Mouse (Mus musculus): Measurements from ENCODE around the gene Pip4k2b.
"Not testable (repeated sequence)": the region's sequence is repeated elsewhere in the genome, so short reads cannot be mapped to it uniquely, and the experiment has no call there.

Pip4k2b gene

GRCm38 (mm10) chr11:97714784-97715760 lies 29.4 kb downstream of the Pip4k2b start:
- no peak for DNase-seq (ENCODE audit: low spot score)

- DNase-seq (ENCODE audit: low spot score) = no peak
These were observed 30.1 kb downstream of the Pip4k2b start for GRCm38 (mm10) chr11:97714356-97714755.

GRCm38 (mm10) chr11:97713896-97714295 lies 30.6 kb downstream of the Pip4k2b start:
- DNase-seq (ENCODE audit: low spot score) = no peak

GRCm38 (mm10) chr11:97712286-97712685 lies 32.2 kb downstream of the Pip4k2b start:
- DNase-seq (ENCODE audit: low spot score) = no peak

- no peak for DNase-seq (ENCODE audit: low spot score)
These were observed 33.2 kb downstream of the Pip4k2b start for GRCm38 (mm10) chr11:97711200-97711900.

- DNase-seq (ENCODE audit: low spot score) = not testable (repeated sequence)
These were observed 34.4 kb downstream of the Pip4k2b start for GRCm38 (mm10) chr11:97710067-97710466.

GRCm38 (mm10) chr11:97703039-97703826 lies 41.3 kb downstream of the Pip4k2b start, which contains the start of gene Psmb3:
Psmb3 (plus strand) TSS chr11:97703399.
- peak; percentile 100 for DNase-seq (ENCODE audit: low spot score)

GRCm38 (mm10) chr11:97702393-97702745 lies 42.1 kb downstream of the Pip4k2b start:
- no peak for DNase-seq (ENCODE audit: low spot score)

- no peak for DNase-seq (ENCODE audit: low spot score)
These were observed 42.7 kb downstream of the Pip4k2b start for GRCm38 (mm10) chr11:97701581-97702392.

GRCm38 (mm10) chr11:97700746-97701580 lies 43.5 kb downstream of the Pip4k2b start:
- no peak for DNase-seq (ENCODE audit: low spot score)

- DNase-seq (ENCODE audit: low spot score) = no peak
These were observed 44.3 kb downstream of the Pip4k2b start, which contains the start of gene Pcgf2 for GRCm38 (mm10) chr11:97700003-97700745. Pcgf2 (minus strand) TSS chr11:97700497.

- peak; percentile 86 for DNase-seq (ENCODE audit: low spot score)
These were observed 44.9 kb downstream of the Pip4k2b start for GRCm38 (mm10) chr11:97699626-97700002.

GRCm38 (mm10) chr11:97698741-97699611 lies 45.5 kb downstream of the Pip4k2b start:
- DNase-seq (ENCODE audit: low spot score) = no peak

GRCm38 (mm10) chr11:97697891-97698529 lies 46.5 kb downstream of the Pip4k2b start:
- no peak for DNase-seq (ENCODE audit: low spot score)

GRCm38 (mm10) chr11:97697199-97697890 lies 47.2 kb downstream of the Pip4k2b start:
- DNase-seq (ENCODE audit: low spot score) = no peak

GRCm38 (mm10) chr11:97696669-97697068 lies 47.8 kb downstream of the Pip4k2b start:
- no peak for DNase-seq (ENCODE audit: low spot score)

- no peak for DNase-seq (ENCODE audit: low spot score)
These were observed 48.6 kb downstream of the Pip4k2b start for GRCm38 (mm10) chr11:97695712-97696401.

All from left cerebral cortex, adult 11 months (tissue).